ENCODE assay signal across 11 mouse cellular contexts in the genomic region with DNA sequence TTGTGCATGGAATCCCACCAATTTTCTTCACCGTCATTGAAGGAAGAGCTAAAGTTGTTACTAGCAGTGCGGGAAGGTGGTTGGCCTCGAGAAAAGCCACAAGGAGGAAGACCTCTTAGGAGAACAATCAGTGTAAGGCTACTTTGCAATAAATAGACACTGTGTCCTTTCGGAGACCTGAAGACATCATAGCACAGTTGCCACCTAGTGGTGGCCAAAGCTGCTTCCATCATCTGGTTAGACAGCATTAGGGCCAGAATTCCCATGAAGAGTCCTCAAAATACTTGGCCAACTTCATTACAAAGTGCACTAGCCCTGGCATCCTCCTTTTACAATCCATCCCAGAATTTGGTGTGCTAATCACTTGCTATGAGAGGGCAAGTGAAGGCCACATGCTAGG. TPM values are rescaled to one million over a fixed set of nuclear protein-coding genes. Genes with fewer than 3 reads are reported as not detected.
DNase-seq lines count a peak whose midpoint lies in the region; ATAC-seq and TF ChIP-seq lines count a peak whose summit lies in the region.
"Had no signal": no experiment of that assay in that cellular context is flagged by ENCODE, and none has a peak within 500 bp of the region (broad histone marks: within the 10 kb centered on the region; RNA-seq: fewer than 3 reads in every experiment).

No protein-coding gene starts in this region.

- H3K27me3 ChIP-seq in forebrain, embryonic 11.5 days (ENCODE audit: control insufficient read depth, insufficient read depth, low read length): no peaks in the 10 kb centered on the region
- no peaks in the 10 kb centered on the region for H3K27me3 ChIP-seq in forebrain, embryonic 12.5 days
- no peaks in the 10 kb centered on the region for H3K27me3 ChIP-seq in lung, embryonic 14.5 days (ENCODE audit: insufficient read depth, low read length)
- H3K27me3 ChIP-seq: forebrain, embryonic 15.5 days had no signal

- no peak for TF ChIP-seq POLR2A in cortical plate, adult 2 months (IDR thresholded peaks at IDR 0.05; ENCODE audit: extremely low read depth, insufficient read depth, low read length)

- no peaks in the 10 kb centered on the region for H3K36me3 ChIP-seq in forebrain, embryonic 11.5 days (ENCODE audit: control insufficient read depth, insufficient read depth, low read length)
- H3K36me3 ChIP-seq in forebrain, embryonic 12.5 days (replicated peaks): no peaks in the 10 kb centered on the region
- H3K36me3 ChIP-seq in lung, embryonic 14.5 days (ENCODE audit: insufficient read depth): no peaks in the 10 kb centered on the region
- H3K36me3 ChIP-seq: forebrain, embryonic 15.5 days had no signal

- DNase-seq in forebrain, embryonic 11.5 days (ENCODE audit: low spot score): no peak
- peak; percentile 71 for DNase-seq in lung, embryonic 14.5 days
- no peak for DNase-seq in lung, postnatal 4 days
- DNase-seq in retina, embryonic 14.5 days (ENCODE audit: low spot score): peak; percentile 67
- no peak for DNase-seq in spleen, postnatal 10 days (ENCODE audit: low spot score in 2 of 2)
- DNase-seq in gastrocnemius, adult 18-20 months (ENCODE audit: low spot score): no peak
- DNase-seq: thymus, postnatal 36 days had no signal

- H3K4me1 ChIP-seq in forebrain, embryonic 11.5 days (replicated peaks; ENCODE audit: control insufficient read depth, insufficient read depth, low read length): no peaks in the 10 kb centered on the region
- no peaks in the 10 kb centered on the region for H3K4me1 ChIP-seq in forebrain, embryonic 12.5 days
- no peaks in the 10 kb centered on the region for H3K4me1 ChIP-seq in lung, embryonic 14.5 days (ENCODE audit: insufficient read depth)
- H3K4me1 ChIP-seq in cortical plate, adult 2 months (ENCODE audit: control insufficient read depth, insufficient read depth, low read length): no peaks in the 10 kb centered on the region
- H3K4me1 ChIP-seq: forebrain, embryonic 15.5 days had no signal

- no peak overlapping the region for H3K4me3 ChIP-seq in forebrain, embryonic 11.5 days (ENCODE audit: low read depth, low read length)
- H3K4me3 ChIP-seq in forebrain, embryonic 12.5 days (replicated peaks): no peak overlapping the region
- no peak overlapping the region for H3K4me3 ChIP-seq in lung, embryonic 14.5 days (ENCODE audit: low read depth, low read length)
- no peak overlapping the region for H3K4me3 ChIP-seq in cortical plate, adult 2 months (ENCODE audit: insufficient read depth, low read length)
- H3K4me3 ChIP-seq: forebrain, embryonic 15.5 days had no signal

- TF ChIP-seq CTCF in lung, embryonic 14.5 days (IDR thresholded peaks at IDR 0.05; ENCODE audit: low read depth): peak; percentile 72
- TF ChIP-seq CTCF in cortical plate, adult 2 months (IDR thresholded peaks at IDR 0.05; ENCODE audit: extremely low read depth, insufficient read depth, low read length): peak; percentile 65

- H3K9me3 ChIP-seq in forebrain, embryonic 11.5 days (ENCODE audit: control insufficient read depth, low read length): no peaks in the 10 kb centered on the region
- H3K9me3 ChIP-seq in forebrain, embryonic 12.5 days: no peaks in the 10 kb centered on the region
- H3K9me3 ChIP-seq in lung, embryonic 14.5 days (ENCODE audit: low read depth, low read length): no peaks in the 10 kb centered on the region
- H3K9me3 ChIP-seq: forebrain, embryonic 15.5 days had no signal

- H3K27ac ChIP-seq in forebrain, embryonic 11.5 days (ENCODE audit: low read depth, low read length): no peak overlapping the region
- H3K27ac ChIP-seq in forebrain, embryonic 12.5 days: no peak overlapping the region
- H3K27ac ChIP-seq in lung, embryonic 14.5 days (ENCODE audit: low read depth): no peak overlapping the region
- no peak overlapping the region for H3K27ac ChIP-seq in cortical plate, adult 2 months (ENCODE audit: insufficient read depth, low read length)
- H3K27ac ChIP-seq: forebrain, embryonic 15.5 days had no signal

- 84% methylated on average over 4 of the region's 4 CpGs for WGBS in forebrain, embryonic 11.5 days
- WGBS in forebrain, embryonic 12.5 days: 83% methylated on average over 4 of the region's 4 CpGs
- WGBS in lung, embryonic 14.5 days: 70% methylated on average over 4 of the region's 4 CpGs

- no peak overlapping the region for H3K9ac ChIP-seq in forebrain, embryonic 11.5 days (ENCODE audit: low read length)
- H3K9ac ChIP-seq in forebrain, embryonic 12.5 days: no peak overlapping the region
- H3K9ac ChIP-seq in lung, embryonic 14.5 days: no peak overlapping the region
- H3K9ac ChIP-seq: forebrain, embryonic 15.5 days had no signal

- 0 out of 2 replicates have a peak, but pooled peaks have one; percentile 53 for ATAC-seq in forebrain, embryonic 11.5 days (replicated peaks; ENCODE audit: low FRiP score)
- no peak for ATAC-seq in forebrain, embryonic 12.5 days (ENCODE audit: low FRiP score)
- no peak for ATAC-seq in lung, embryonic 14.5 days (ENCODE audit: insufficient read depth)
- ATAC-seq: activated CD4-positive, CD25-positive, alpha-beta regulatory T cell, adult 4 months; forebrain, embryonic 15.5 days had no signal

- H3K4me2 ChIP-seq in forebrain, embryonic 11.5 days (ENCODE audit: low read depth, low read length, severe bottlenecking): no peak overlapping the region
- H3K4me2 ChIP-seq in forebrain, embryonic 12.5 days: no peak overlapping the region
- H3K4me2 ChIP-seq in lung, embryonic 14.5 days: no peak overlapping the region
- H3K4me2 ChIP-seq: forebrain, embryonic 15.5 days had no signal

RNA-seq across cellular contexts. Expression of gene Sfrp4, which starts 13.2 kb away (rescaled TPM):
- 2.2 and 3.3 TPM in 2 replicates for polyA plus RNA-seq in forebrain, embryonic 11.5 days (2014; fragmentation: Nextera tagmentation; extraction: Ambion mirVana)
- polyA plus RNA-seq in forebrain, embryonic 12.5 days (2016; fragmentation: Nextera tagmentation; extraction: Ambion mirVana): 2.6 and 3.0 TPM in 2 replicates
- 0.18 and 0.32 TPM in 2 replicates for polyA plus RNA-seq in lung, embryonic 14.5 days (2014; fragmentation: Nextera tagmentation; extraction: Ambion mirVana)
- 3.4 and 3.9 TPM in 2 replicates for polyA plus RNA-seq in cortical plate, adult 2 months (2012; rRNA removed)
- 1 to 10 TPM; 1.8 to 3.6 TPM for total RNA-seq in gastrocnemius, adult 18-20 months (2021)
- polyA plus RNA-seq: activated CD4-positive, CD25-positive, alpha-beta regulatory T cell, adult 4 months had no signal

RNA-seq across cellular contexts. Expression of gene Epdr1, which starts 16.4 kb away (rescaled TPM):
- 23.4 and 26.0 TPM in 2 replicates for polyA plus RNA-seq in forebrain, embryonic 11.5 days (2014; fragmentation: Nextera tagmentation; extraction: Ambion mirVana)
- polyA plus RNA-seq in forebrain, embryonic 12.5 days (2016; fragmentation: Nextera tagmentation; extraction: Ambion mirVana): 29.1 and 29.2 TPM in 2 replicates
- polyA plus RNA-seq in lung, embryonic 14.5 days (2014; fragmentation: Nextera tagmentation; extraction: Ambion mirVana): 20.1 and 21.8 TPM in 2 replicates
- 118 and 119 TPM in 2 replicates for polyA plus RNA-seq in cortical plate, adult 2 months (2012; rRNA removed)
- total RNA-seq in gastrocnemius, adult 18-20 months (2021): 100 to 1,000 TPM; 111 to 112 TPM

Comparison
In these comparisons a context has a peak if more than half of its experiments do, and no peak if none do; other contexts are left out.
1. DNase-seq: peak in lung, embryonic 14.5 days (single experiment) and retina, embryonic 14.5 days (single experiment); none in forebrain, embryonic 11.5 days (single experiment), lung, postnatal 4 days (0 of 2), spleen, postnatal 10 days (0 of 2) and gastrocnemius, adult 18-20 months (single experiment).